Mouse (Mus musculus) midbrain, embryonic 11.5 days (tissue): ENCODE measurements around the gene Gm28729. TPM values are rescaled to one million over a fixed set of nuclear protein-coding genes. Genes with fewer than 3 reads are reported as not detected.
A peak's percentile ranks its signal among the peaks of the same experiment; 100 is the strongest.

Experiments used
- ATAC-seq: fragments of 200-750 bp; cut with Nextera tagmentation; 2 replicates; pipeline ENCODE4 v1.8.0; 2017; ENCODE audit warnings: moderate TSS enrichment, moderate library complexity; ENCODE audit not compliant: low FRiP score
- DNase-seq: peaks from one replicate; pipeline ENCODE4 v3.0.0; 2015; ENCODE audit warnings: low spot score; ENCODE audit errors: missing footprints
- H3K27ac ChIP-seq: fragments of 300-500 bp; sonication (generic); 2 replicates; pipeline ENCODE4 v1.5.1; 2014; ENCODE audit warnings: low read depth, low read length
- H3K27me3 ChIP-seq: fragments of 300-500 bp; sonication (generic); 2 replicates; pipeline ENCODE4 v1.6.1; 2014; ENCODE audit warnings: mild to moderate bottlenecking, low read length, moderate library complexity, mixed read lengths; ENCODE audit not compliant: control insufficient read depth, insufficient read depth
- H3K36me3 ChIP-seq: fragments of 300-500 bp; sonication (generic); 2 replicates; pipeline ENCODE4 v1.6.1; 2014; ENCODE audit warnings: mild to moderate bottlenecking, low read length, moderate library complexity, mixed read lengths; ENCODE audit not compliant: control insufficient read depth, insufficient read depth
- H3K4me1 ChIP-seq: fragments of 300-500 bp; sonication (generic); 2 replicates; pipeline ENCODE4 v1.6.1; 2014; ENCODE audit warnings: low read length; ENCODE audit not compliant: control insufficient read depth, insufficient read depth
- H3K4me2 ChIP-seq: fragments of 300-500 bp; sonication (generic); 2 replicates; pipeline ENCODE4 v1.6.1; 2014; ENCODE audit warnings: mild to moderate bottlenecking, moderate library complexity
- H3K4me3 ChIP-seq: fragments of 300-500 bp; sonication (generic); 2 replicates; pipeline ENCODE4 v1.5.1; 2014; ENCODE audit warnings: low read depth, low read length
- H3K9ac ChIP-seq: fragments of 300-500 bp; sonication (generic); 2 replicates; pipeline ENCODE4 v1.6.1; 2014; ENCODE audit warnings: low read length
- H3K9me3 ChIP-seq: fragments of 300-500 bp; sonication (generic); 2 replicates; pipeline ENCODE4 v1.6.1; 2016; ENCODE audit warnings: low read length; ENCODE audit not compliant: control insufficient read depth
- WGBS: fragments of 180-500 bp; shearing (Covaris S2); extraction: QIAGEN DNeasy Blood & Tissue Kit; methylation state at CpG from one replicate; pipeline ENCODE4 v1.1.7; 2014; 5-methylcytosine and 5-hydroxymethylcytosine counted together
- polyA plus RNA-seq: library from polyadenylated mRNA; unstranded; fragments of >200 nt; fragmentation: Nextera tagmentation; extraction: Ambion mirVana; gene quantifications from 2 replicates; pipeline ENCODE4 v1.2.1, GENCODE M21; 2014

Gene Gm28729
- not detected in 2 replicates for polyA plus RNA-seq

DNA sequence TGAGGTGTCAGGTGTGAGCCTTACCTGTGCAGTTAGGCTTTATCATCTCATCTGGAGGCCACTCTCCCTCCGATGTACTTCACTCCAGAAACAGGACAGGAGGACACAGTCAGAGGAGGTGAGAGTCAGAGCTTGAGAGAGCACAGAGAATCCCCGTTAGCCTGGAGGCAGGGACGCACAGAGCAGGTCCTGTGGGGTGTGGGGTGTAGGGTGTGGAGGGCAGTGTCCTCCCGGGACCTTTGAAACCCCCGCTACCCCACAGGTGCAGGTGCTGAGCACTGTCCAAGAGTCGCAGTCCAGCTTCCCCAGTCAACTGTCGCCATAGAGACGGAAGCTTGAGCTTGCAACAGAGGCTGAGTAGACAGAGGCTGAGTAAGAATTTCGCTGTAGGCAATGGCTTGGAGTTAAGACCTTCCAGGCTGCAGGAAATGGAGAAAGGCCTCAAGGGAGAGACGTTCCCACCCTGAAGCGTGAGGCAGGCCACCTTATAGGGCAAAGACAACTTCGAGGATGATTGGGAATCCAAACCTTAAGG is at the start of gene Gm28729:
Gene Gm28729 (minus strand): TSS at position 293 of the 535 bp plus-strand sequence.
- no peak for DNase-seq
- H3K36me3 ChIP-seq, result no peaks in the 10 kb centered on the region
- WGBS, result 65% methylated on average over 12 of the region's 12 CpGs

GRCm38 (mm10) chr9:96573252-96573651 is 48.2 kb upstream of the Gm28729 start:
- Histone ChIP-seq H3K27me3 (no peaks in the 10 kb centered on the region), H3K36me3 (no peaks in the 10 kb centered on the region), H3K4me1 (no peaks in the 10 kb centered on the region), H3K9me3 (no peaks in the 10 kb centered on the region), H3K27ac (no peak overlapping the region), H3K4me2 (no peak overlapping the region), H3K4me3 (no peak overlapping the region), H3K9ac (no peak overlapping the region)
- ATAC-seq (no peak), DNase-seq (peak; percentile 45)
- WGBS, result 21% methylated on average over 1 of the region's 1 CpGs

More for the DNA sequence above, at the start of gene Gm28729:
- Histone ChIP-seq H3K27me3 (no peaks in the 10 kb centered on the region), H3K4me2 (no peak within 1 kb of the TSS), H3K4me1 (no peaks in the 10 kb centered on the region), H3K4me3 (no peak within 1 kb of the TSS), H3K27ac (no peak within 1 kb of the TSS), H3K9me3 (no peaks in the 10 kb centered on the region), H3K9ac (no peak within 1 kb of the TSS)
- no peak for ATAC-seq

DNA sequence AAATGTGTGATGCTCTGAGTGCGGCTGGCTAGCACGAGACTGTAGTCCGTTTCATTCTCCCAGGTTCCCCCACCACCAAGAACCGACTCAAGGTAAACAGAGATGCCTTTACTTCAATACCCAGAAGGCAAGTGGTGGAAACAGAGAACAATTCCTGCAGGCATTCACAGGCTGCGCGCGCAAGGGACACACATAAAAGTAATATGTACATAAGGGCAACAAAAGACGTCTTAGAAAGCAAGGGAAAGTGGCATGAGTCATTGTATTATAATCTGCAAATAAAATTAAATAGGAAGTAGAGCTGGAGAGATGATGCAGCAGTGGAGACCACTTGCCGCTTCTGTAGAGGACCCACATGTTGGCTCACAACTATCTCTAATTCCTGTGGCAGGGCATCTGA is 47.7 kb upstream of the Gm28729 start:
- no peaks in the 10 kb centered on the region for H3K9me3 ChIP-seq
- peak; percentile 35 for DNase-seq
- H3K4me3 ChIP-seq, result no peak overlapping the region
- no peak overlapping the region for H3K27ac ChIP-seq
- H3K36me3 ChIP-seq, result no peaks in the 10 kb centered on the region
- H3K4me1 ChIP-seq, result no peaks in the 10 kb centered on the region
- 80% methylated on average over 9 of the region's 9 CpGs for WGBS
- no peaks in the 10 kb centered on the region for H3K27me3 ChIP-seq
- no peak overlapping the region for H3K4me2 ChIP-seq
- no peak overlapping the region for H3K9ac ChIP-seq
- ATAC-seq, result no peak

GRCm38 (mm10) chr9:96566470-96566996 is 41.5 kb upstream of the Gm28729 start:
- no peak for ATAC-seq
- no peak overlapping the region for H3K9ac ChIP-seq
- H3K4me1 ChIP-seq, result no peaks in the 10 kb centered on the region
- H3K4me2 ChIP-seq, result no peak overlapping the region
- no peaks in the 10 kb centered on the region for H3K9me3 ChIP-seq
- no peaks in the 10 kb centered on the region for H3K36me3 ChIP-seq
- no peaks in the 10 kb centered on the region for H3K27me3 ChIP-seq
- DNase-seq, result no peak
- 95% methylated on average over 8 of the region's 8 CpGs for WGBS
- H3K27ac ChIP-seq, result no peak overlapping the region
- no peak overlapping the region for H3K4me3 ChIP-seq

GRCm38 (mm10) chr9:96563501-96563900 is 38.4 kb upstream of the Gm28729 start:
- DNase-seq (no peak), ATAC-seq (no peak)
- H3K27ac ChIP-seq, result no peak overlapping the region
- H3K4me3 ChIP-seq, result no peak overlapping the region
- no peak overlapping the region for H3K9ac ChIP-seq
- no peaks in the 10 kb centered on the region for H3K9me3 ChIP-seq
- no peaks in the 10 kb centered on the region; the same call in 1 of the 2 replicates for H3K36me3 ChIP-seq
- H3K4me2 ChIP-seq, result no peak overlapping the region
- 96% methylated on average over 4 of the region's 4 CpGs for WGBS
- no peaks in the 10 kb centered on the region for H3K27me3 ChIP-seq
- no peaks in the 10 kb centered on the region for H3K4me1 ChIP-seq

GRCm38 (mm10) chr9:96559148-96559547 is 34.1 kb upstream of the Gm28729 start:
- WGBS, result 94% methylated on average over 6 of the region's 6 CpGs
- ATAC-seq, result no peak

DNA sequence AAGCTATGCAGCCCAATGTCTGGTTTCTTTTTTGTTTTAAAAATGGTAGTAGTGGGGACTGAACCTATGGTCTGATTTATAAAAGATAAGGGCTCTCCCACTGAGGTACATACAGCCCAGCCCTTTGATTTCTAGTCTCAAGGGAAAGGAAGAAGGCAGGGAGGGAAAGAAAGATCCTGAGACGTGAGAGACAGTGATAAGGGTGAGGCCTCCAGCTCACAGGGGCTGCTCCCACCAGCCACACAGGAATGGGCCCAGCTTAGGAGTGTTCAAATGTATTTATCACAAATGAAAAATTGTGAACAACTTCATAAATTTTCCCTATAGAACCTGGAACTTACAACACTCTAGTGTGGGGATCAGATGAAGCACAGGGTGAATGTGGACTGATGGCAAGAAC is 33.5 kb upstream of the Gm28729 start:
- no peaks in the 10 kb centered on the region for H3K4me1 ChIP-seq
- no peak for ATAC-seq
- H3K9me3 ChIP-seq, result no peaks in the 10 kb centered on the region
- no peaks in the 10 kb centered on the region; the same call in 1 of the 2 replicates for H3K36me3 ChIP-seq
- H3K9ac ChIP-seq, result no peak overlapping the region
- H3K27ac ChIP-seq, result no peak overlapping the region
- H3K27me3 ChIP-seq, result no peaks in the 10 kb centered on the region
- H3K4me2 ChIP-seq, result no peak overlapping the region
- H3K4me3 ChIP-seq, result no peak overlapping the region
- whole genome bisulfite sequencing, result 89% methylated on average over 1 of the region's 1 CpGs
- no peak for DNase-seq

More at GRCm38 (mm10) chr9:96559148-96559547, 34.1 kb upstream of the Gm28729 start:
- Histone ChIP-seq H3K9me3 (no peaks in the 10 kb centered on the region), H3K27ac (no peak overlapping the region), H3K9ac (no peak overlapping the region), H3K4me3 (no peak overlapping the region), H3K4me2 (no peak overlapping the region), H3K27me3 (no peaks in the 10 kb centered on the region), H3K36me3 (no peaks in the 10 kb centered on the region; the same call in 1 of the 2 replicates), H3K4me1 (no peaks in the 10 kb centered on the region)
- DNase-seq, result no peak

DNA sequence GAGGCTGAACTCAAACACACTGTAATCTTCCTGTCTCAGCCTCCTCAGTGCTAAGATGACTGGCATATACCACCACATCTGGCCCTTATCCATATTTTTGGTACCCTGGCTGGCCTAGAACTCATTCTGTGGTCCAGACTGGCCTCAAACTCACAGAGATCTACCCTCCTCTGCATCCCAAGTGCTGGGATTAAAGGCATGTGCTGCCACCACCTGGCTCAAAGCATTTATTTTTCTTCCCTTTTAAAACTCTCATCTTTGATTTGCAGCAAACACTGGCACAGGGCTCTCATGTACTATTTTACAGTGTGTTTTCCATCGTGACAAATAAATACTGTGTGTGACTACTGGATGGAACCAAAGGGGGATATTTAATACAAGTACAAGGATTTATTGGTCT is 29.0 kb upstream of the Gm28729 start:
- WGBS, result 92% methylated on average over 1 of the region's 1 CpGs
- H3K9me3 ChIP-seq, result no peaks in the 10 kb centered on the region
- no peak overlapping the region for H3K27ac ChIP-seq
- ATAC-seq (no peak), DNase-seq (no peak)
- H3K27me3 ChIP-seq, result no peaks in the 10 kb centered on the region
- no peaks in the 10 kb centered on the region for H3K36me3 ChIP-seq
- H3K4me3 ChIP-seq, result no peak overlapping the region
- H3K4me2 ChIP-seq, result no peak overlapping the region
- no peaks in the 10 kb centered on the region for H3K4me1 ChIP-seq
- no peak overlapping the region for H3K9ac ChIP-seq

- no peak overlapping the region for H3K9ac ChIP-seq
- WGBS, result 93% methylated on average over 13 of the region's 13 CpGs
- H3K4me3 ChIP-seq, result no peak overlapping the region
- no peak overlapping the region for H3K4me2 ChIP-seq
- H3K4me1 ChIP-seq, result no peaks in the 10 kb centered on the region
- no peaks in the 10 kb centered on the region for H3K9me3 ChIP-seq
- no peak overlapping the region for H3K27ac ChIP-seq
- DNase-seq (no peak), ATAC-seq (no peak)
- no peaks in the 10 kb centered on the region for H3K27me3 ChIP-seq
- H3K36me3 ChIP-seq, result no peaks in the 10 kb centered on the region
Measured at GRCm38 (mm10) chr9:96545410-96545809, 20.3 kb upstream of the Gm28729 start.
